Mouse (Mus musculus): Measurements from ENCODE around the gene Gm5862. TPM values are rescaled to one million over a fixed set of nuclear protein-coding genes. Genes with fewer than 3 reads are reported as not detected.
A peak's percentile ranks its signal among the peaks of the same experiment; 100 is the strongest.
"Not testable (repeated sequence)": the region's sequence is repeated elsewhere in the genome, so short reads cannot be mapped to it uniquely, and the experiment has no call there.

The Gm5862 gene
- not detected in 2 replicates for polyA plus RNA-seq (2014; fragmentation: Nextera tagmentation; extraction: Ambion mirVana)

- H3K27me3 ChIP-seq (ENCODE audit: control insufficient read depth, insufficient read depth, low read length); H3K36me3 ChIP-seq (ENCODE audit: control insufficient read depth, insufficient read depth, low read length); H3K27ac ChIP-seq (ENCODE audit: low read depth, low read length); H3K9ac ChIP-seq (ENCODE audit: low read depth, low read length); H3K4me2 ChIP-seq; H3K4me1 ChIP-seq (ENCODE audit: control insufficient read depth, insufficient read depth, low read length); H3K9me3 ChIP-seq (replicated peaks; ENCODE audit: control insufficient read depth, low read length); H3K4me3 ChIP-seq (ENCODE audit: low read depth, low read length); ATAC-seq (replicated peaks; ENCODE audit: insufficient number of reproducible peaks, low FRiP score, low TSS enrichment): not testable (repeated sequence)
- WGBS (ENCODE audit: insufficient replicate concordance) = no CpG with 5 or more reads among the region's 3 CpGs
Measured at GRCm38 (mm10) chr5:26022816-26023215, at the start of gene Gm5862. TSS of gene Gm5862 (minus strand) at chr5:26022916.

- ATAC-seq (replicated peaks; ENCODE audit: insufficient number of reproducible peaks, low FRiP score, low TSS enrichment) = no peak
- WGBS (ENCODE audit: insufficient replicate concordance) = 79% methylated on average over 24 of the region's 24 CpGs
- Histone ChIP-seq H3K4me1 (ENCODE audit: control insufficient read depth, insufficient read depth, low read length) (no peaks in the 10 kb centered on the region), H3K36me3 (ENCODE audit: control insufficient read depth, insufficient read depth, low read length) (no peaks in the 10 kb centered on the region), H3K9me3 (replicated peaks; ENCODE audit: control insufficient read depth, low read length) (no peaks in the 10 kb centered on the region), H3K27me3 (ENCODE audit: control insufficient read depth, insufficient read depth, low read length) (no peaks in the 10 kb centered on the region), H3K27ac (ENCODE audit: low read depth, low read length) (no peak overlapping the region), H3K4me2 (no peak overlapping the region), H3K4me3 (ENCODE audit: low read depth, low read length) (no peak overlapping the region), H3K9ac (ENCODE audit: low read depth, low read length) (no peak overlapping the region)
Measured at GRCm38 (mm10) chr5:26070716-26071115, 48.0 kb upstream of the Gm5862 start.

- H3K9ac ChIP-seq (ENCODE audit: low read depth, low read length); H3K9me3 ChIP-seq (replicated peaks; ENCODE audit: control insufficient read depth, low read length); H3K4me1 ChIP-seq (ENCODE audit: control insufficient read depth, insufficient read depth, low read length); H3K4me3 ChIP-seq (ENCODE audit: low read depth, low read length); H3K27me3 ChIP-seq (ENCODE audit: control insufficient read depth, insufficient read depth, low read length); ATAC-seq (replicated peaks; ENCODE audit: insufficient number of reproducible peaks, low FRiP score, low TSS enrichment); H3K4me2 ChIP-seq; H3K36me3 ChIP-seq (ENCODE audit: control insufficient read depth, insufficient read depth, low read length); H3K27ac ChIP-seq (ENCODE audit: low read depth, low read length): not testable (repeated sequence)
- WGBS (ENCODE audit: insufficient replicate concordance) = no CpG with 5 or more reads among the region's 2 CpGs
Measured at GRCm38 (mm10) chr5:26058481-26058880, 35.8 kb upstream of the Gm5862 start, which contains the start of gene Gm7347. TSS of gene Gm7347 (minus strand) at chr5:26058581.

- 65% methylated on average over 2 of the region's 2 CpGs for WGBS (ENCODE audit: insufficient replicate concordance)
Measured at GRCm38 (mm10) chr5:26039458-26039857, 16.7 kb upstream of the Gm5862 start, which contains the start of gene Speer4a. TSS of gene Speer4a (minus strand) at chr5:26039558.

GRCm38 (mm10) chr5:26007697-26008096 is 15.0 kb downstream of the Gm5862 start:
- H3K9me3 ChIP-seq (replicated peaks; ENCODE audit: control insufficient read depth, low read length); H3K27me3 ChIP-seq (ENCODE audit: control insufficient read depth, insufficient read depth, low read length); H3K4me1 ChIP-seq (ENCODE audit: control insufficient read depth, insufficient read depth, low read length); H3K9ac ChIP-seq (ENCODE audit: low read depth, low read length); H3K4me3 ChIP-seq (ENCODE audit: low read depth, low read length); H3K36me3 ChIP-seq (ENCODE audit: control insufficient read depth, insufficient read depth, low read length); H3K4me2 ChIP-seq; H3K27ac ChIP-seq (ENCODE audit: low read depth, low read length): not testable (repeated sequence)
- WGBS (ENCODE audit: insufficient replicate concordance) = 53% methylated on average over 5 of the region's 7 CpGs
- ATAC-seq (replicated peaks; ENCODE audit: insufficient number of reproducible peaks, low FRiP score, low TSS enrichment) = 0 out of 2 replicates have a peak, but pooled peaks have one; percentile 10

More at GRCm38 (mm10) chr5:26039458-26039857, 16.7 kb upstream of the Gm5862 start, which contains the start of gene Speer4a:
- H3K4me3 ChIP-seq (ENCODE audit: low read depth, low read length); H3K9ac ChIP-seq (ENCODE audit: low read depth, low read length); H3K27me3 ChIP-seq (ENCODE audit: control insufficient read depth, insufficient read depth, low read length); ATAC-seq (replicated peaks; ENCODE audit: insufficient number of reproducible peaks, low FRiP score, low TSS enrichment); H3K36me3 ChIP-seq (ENCODE audit: control insufficient read depth, insufficient read depth, low read length); H3K4me1 ChIP-seq (ENCODE audit: control insufficient read depth, insufficient read depth, low read length); H3K4me2 ChIP-seq; H3K9me3 ChIP-seq (replicated peaks; ENCODE audit: control insufficient read depth, low read length); H3K27ac ChIP-seq (ENCODE audit: low read depth, low read length): not testable (repeated sequence)

GRCm38 (mm10) chr5:26006937-26007695 is 15.6 kb downstream of the Gm5862 start:
- Histone ChIP-seq H3K4me3 (ENCODE audit: low read depth, low read length) (peak overlapping the region; percentile 41), H3K4me2 (peak overlapping the region; percentile 76), H3K9ac (ENCODE audit: low read depth, low read length) (peak overlapping the region; percentile 40; the same call in 1 of the 2 replicates)
- peak; percentile 80 for ATAC-seq (replicated peaks; ENCODE audit: insufficient number of reproducible peaks, low FRiP score, low TSS enrichment)
- not testable (repeated sequence) for H3K9me3 ChIP-seq (replicated peaks; ENCODE audit: control insufficient read depth, low read length); H3K27ac ChIP-seq (ENCODE audit: low read depth, low read length); H3K27me3 ChIP-seq (ENCODE audit: control insufficient read depth, insufficient read depth, low read length); H3K4me1 ChIP-seq (ENCODE audit: control insufficient read depth, insufficient read depth, low read length); H3K36me3 ChIP-seq (ENCODE audit: control insufficient read depth, insufficient read depth, low read length)
- WGBS (ENCODE audit: insufficient replicate concordance) = 18% methylated on average over 45 of the region's 45 CpGs

GRCm38 (mm10) chr5:26004698-26005097 is 18.0 kb downstream of the Gm5862 start, which contains the start of gene Gm1979:
TSS of gene Gm1979 (minus strand) at chr5:26004798.
- ATAC-seq (replicated peaks; ENCODE audit: insufficient number of reproducible peaks, low FRiP score, low TSS enrichment); H3K27me3 ChIP-seq (ENCODE audit: control insufficient read depth, insufficient read depth, low read length); H3K4me2 ChIP-seq; H3K4me3 ChIP-seq (ENCODE audit: low read depth, low read length); H3K36me3 ChIP-seq (ENCODE audit: control insufficient read depth, insufficient read depth, low read length); H3K9ac ChIP-seq (ENCODE audit: low read depth, low read length); H3K9me3 ChIP-seq (replicated peaks; ENCODE audit: control insufficient read depth, low read length); H3K4me1 ChIP-seq (ENCODE audit: control insufficient read depth, insufficient read depth, low read length); H3K27ac ChIP-seq (ENCODE audit: low read depth, low read length): not testable (repeated sequence)
- 70% methylated on average over 1 of the region's 2 CpGs for WGBS (ENCODE audit: insufficient replicate concordance)

- H3K4me1 ChIP-seq (ENCODE audit: control insufficient read depth, insufficient read depth, low read length); ATAC-seq (replicated peaks; ENCODE audit: insufficient number of reproducible peaks, low FRiP score, low TSS enrichment); H3K9me3 ChIP-seq (replicated peaks; ENCODE audit: control insufficient read depth, low read length); H3K4me3 ChIP-seq (ENCODE audit: low read depth, low read length); H3K27me3 ChIP-seq (ENCODE audit: control insufficient read depth, insufficient read depth, low read length); H3K36me3 ChIP-seq (ENCODE audit: control insufficient read depth, insufficient read depth, low read length); H3K27ac ChIP-seq (ENCODE audit: low read depth, low read length); H3K9ac ChIP-seq (ENCODE audit: low read depth, low read length); H3K4me2 ChIP-seq: not testable (repeated sequence)
- WGBS (ENCODE audit: insufficient replicate concordance) = no CpG with 5 or more reads among the region's 3 CpGs
Measured at GRCm38 (mm10) chr5:25988550-25988949, 34.2 kb downstream of the Gm5862 start, which contains the start of gene Gm21698. TSS of gene Gm21698 (minus strand) at chr5:25988650.

GRCm38 (mm10) chr5:25972563-25972962 is 50.2 kb downstream of the Gm5862 start, which contains the start of gene Gm21680:
TSS of gene Gm21680 (minus strand) at chr5:25972663.
- H3K9ac ChIP-seq (ENCODE audit: low read depth, low read length); H3K4me2 ChIP-seq; H3K4me3 ChIP-seq (ENCODE audit: low read depth, low read length); H3K27me3 ChIP-seq (ENCODE audit: control insufficient read depth, insufficient read depth, low read length); H3K36me3 ChIP-seq (ENCODE audit: control insufficient read depth, insufficient read depth, low read length); H3K27ac ChIP-seq (ENCODE audit: low read depth, low read length); H3K9me3 ChIP-seq (replicated peaks; ENCODE audit: control insufficient read depth, low read length); H3K4me1 ChIP-seq (ENCODE audit: control insufficient read depth, insufficient read depth, low read length); ATAC-seq (replicated peaks; ENCODE audit: insufficient number of reproducible peaks, low FRiP score, low TSS enrichment): not testable (repeated sequence)
- WGBS (ENCODE audit: insufficient replicate concordance) = no CpG with 5 or more reads among the region's 2 CpGs

Measured in heart, embryonic 11.5 days (tissue).